Mouse (Mus musculus) olfactory bulb, adult 2 months (tissue): ENCODE measurements around the gene Neo1.

Source experiments
- CTCF ChIP-seq: fragments of 200-500 bp; IDR thresholded peaks from 2 replicates; pipeline ENCODE4 v1.5.1; 2012; ENCODE audit warnings: low read depth, mild to moderate bottlenecking, low read length, moderate library complexity; ENCODE audit not compliant: insufficient read depth
- POLR2A ChIP-seq: fragments of 200-500 bp; IDR thresholded peaks from 2 replicates; pipeline ENCODE4 v1.6.1; 2012; ENCODE audit warnings: mild to moderate bottlenecking, low read depth, low read length, moderate library complexity; ENCODE audit not compliant: insufficient read depth

GRCm38 (mm10) chr9:58863826-58864225 is 172.4 kb downstream of the Neo1 start:
- TF ChIP-seq CTCF = no peak
- TF ChIP-seq POLR2A = no peak
